Mouse (Mus musculus): ENCODE data around the gene Zfp513. TPM values are rescaled to one million over a fixed set of nuclear protein-coding genes. Genes with fewer than 3 reads are reported as not detected.

The Zfp513 gene
- polyA plus RNA-seq, 1 experiment = 44.6 TPM

GRCm38 (mm10) chr5:31201042-31201741 lies 911 bp downstream of the Zfp513 start:
- no peak for DNase-seq (ENCODE audit: extremely low spot score in 1 of 2, low spot score in 1 of 2)

DNA sequence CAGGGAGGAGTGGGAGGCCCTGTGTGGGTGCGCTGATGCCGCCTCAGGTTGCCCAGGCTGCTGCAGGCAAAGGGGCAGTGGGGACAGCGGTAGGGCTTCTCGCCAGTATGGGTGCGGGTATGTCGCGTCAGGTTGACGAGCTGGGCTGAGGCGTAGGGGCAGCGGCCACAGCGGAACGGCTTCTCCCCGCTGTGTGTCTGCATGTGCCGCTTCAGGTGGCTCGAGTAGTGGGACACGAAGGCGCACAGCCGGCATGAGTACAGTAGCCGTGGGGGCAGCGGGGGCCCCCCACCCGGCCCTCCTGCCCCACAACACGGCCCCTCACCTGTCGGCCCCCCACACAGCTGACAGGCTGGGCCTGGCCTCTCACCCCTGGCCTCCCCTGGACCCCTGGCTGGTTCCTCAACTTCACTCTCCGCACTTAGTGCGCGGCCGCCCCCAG lies 1.8 kb downstream of the Zfp513 start:
- no peak for DNase-seq (ENCODE audit: extremely low spot score in 1 of 2, low spot score in 1 of 2)

GRCm38 (mm10) chr5:31199893-31200292 lies 2.2 kb downstream of the Zfp513 start:
- no peak for DNase-seq (ENCODE audit: extremely low spot score in 1 of 2, low spot score in 1 of 2)

DNA sequence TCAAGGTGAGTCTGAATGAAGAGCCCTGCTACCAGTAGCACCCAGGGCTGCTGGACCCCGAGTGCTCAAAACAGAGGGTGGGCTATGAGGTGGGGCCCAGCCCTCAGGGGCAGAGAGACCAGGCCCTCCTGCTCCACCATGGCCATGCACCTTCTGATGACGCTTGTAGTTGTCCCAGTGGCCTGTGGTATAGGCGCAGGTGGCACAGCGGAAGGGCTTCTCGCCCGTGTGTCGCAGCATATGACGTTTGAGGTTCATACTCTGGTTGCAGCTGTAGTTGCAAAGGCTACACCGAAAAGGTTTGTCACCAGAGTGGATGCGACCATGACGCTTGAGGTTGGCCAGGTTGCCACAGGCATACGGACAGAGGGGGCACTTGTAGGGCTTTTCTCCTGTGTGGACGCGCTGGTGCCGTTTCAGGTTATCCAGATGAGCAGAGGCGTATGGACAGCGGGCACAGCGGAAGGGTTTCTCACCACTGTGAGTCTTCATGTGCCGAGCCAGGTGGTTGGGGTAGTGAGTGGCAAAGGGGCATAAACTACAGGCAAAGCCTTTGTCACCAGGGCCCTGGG lies 2.7 kb downstream of the Zfp513 start:
- DNase-seq (ENCODE audit: extremely low spot score in 1 of 2, low spot score in 1 of 2) = no peak

GRCm38 (mm10) chr5:31198616-31199320 lies 3.3 kb downstream of the Zfp513 start:
- no peak for DNase-seq (ENCODE audit: extremely low spot score in 1 of 2, low spot score in 1 of 2)

DNA sequence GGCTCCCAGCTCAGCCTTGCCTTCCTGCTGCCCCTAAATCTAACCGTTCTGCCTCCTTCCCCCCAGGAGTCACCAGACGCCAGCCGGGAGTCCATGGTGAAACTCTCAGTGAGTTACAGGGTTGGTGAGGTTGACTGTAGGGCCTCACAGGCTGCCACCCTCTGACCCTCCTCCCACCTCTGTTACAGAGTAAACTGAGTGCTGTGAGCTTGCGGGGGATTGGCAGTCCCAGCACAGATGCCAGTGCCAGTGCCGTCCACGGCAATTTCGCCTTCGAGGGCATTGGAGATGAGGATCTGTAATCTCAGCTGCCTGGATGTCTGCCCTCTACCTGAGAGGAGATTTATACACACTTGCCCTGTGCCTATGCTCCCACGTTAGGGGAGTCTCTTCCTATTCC lies 3.9 kb downstream of the Zfp513 start:
- DNase-seq (ENCODE audit: extremely low spot score in 1 of 2, low spot score in 1 of 2) = no peak

GRCm38 (mm10) chr5:31197072-31197471 lies 5.0 kb downstream of the Zfp513 start:
- DNase-seq (ENCODE audit: extremely low spot score in 1 of 2, low spot score in 1 of 2) = no peak

GRCm38 (mm10) chr5:31196207-31196606 lies 5.9 kb downstream of the Zfp513 start:
- DNase-seq (ENCODE audit: extremely low spot score in 1 of 2, low spot score in 1 of 2) = no peak

DNA sequence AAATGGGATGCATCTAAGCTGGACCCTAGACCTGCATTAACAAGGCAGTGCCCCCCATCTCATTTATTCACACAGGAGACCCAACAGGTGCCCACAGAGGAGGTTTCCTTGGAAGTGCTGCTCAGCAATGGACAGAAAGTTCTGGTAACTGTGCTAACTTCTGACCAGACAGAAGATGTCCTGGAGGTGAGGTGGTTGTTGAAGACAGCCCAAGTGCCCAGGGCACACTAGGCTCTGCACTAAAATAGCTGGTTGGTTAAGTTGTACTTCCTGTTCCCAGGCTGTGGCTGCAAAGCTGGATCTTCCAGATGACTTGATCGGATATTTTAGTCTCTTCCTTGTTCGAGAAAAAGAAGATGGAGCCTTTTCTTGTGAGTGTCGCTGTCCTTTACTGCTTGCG lies 6.4 kb downstream of the Zfp513 start:
- DNase-seq (ENCODE audit: extremely low spot score in 1 of 2, low spot score in 1 of 2) = no peak

DNA sequence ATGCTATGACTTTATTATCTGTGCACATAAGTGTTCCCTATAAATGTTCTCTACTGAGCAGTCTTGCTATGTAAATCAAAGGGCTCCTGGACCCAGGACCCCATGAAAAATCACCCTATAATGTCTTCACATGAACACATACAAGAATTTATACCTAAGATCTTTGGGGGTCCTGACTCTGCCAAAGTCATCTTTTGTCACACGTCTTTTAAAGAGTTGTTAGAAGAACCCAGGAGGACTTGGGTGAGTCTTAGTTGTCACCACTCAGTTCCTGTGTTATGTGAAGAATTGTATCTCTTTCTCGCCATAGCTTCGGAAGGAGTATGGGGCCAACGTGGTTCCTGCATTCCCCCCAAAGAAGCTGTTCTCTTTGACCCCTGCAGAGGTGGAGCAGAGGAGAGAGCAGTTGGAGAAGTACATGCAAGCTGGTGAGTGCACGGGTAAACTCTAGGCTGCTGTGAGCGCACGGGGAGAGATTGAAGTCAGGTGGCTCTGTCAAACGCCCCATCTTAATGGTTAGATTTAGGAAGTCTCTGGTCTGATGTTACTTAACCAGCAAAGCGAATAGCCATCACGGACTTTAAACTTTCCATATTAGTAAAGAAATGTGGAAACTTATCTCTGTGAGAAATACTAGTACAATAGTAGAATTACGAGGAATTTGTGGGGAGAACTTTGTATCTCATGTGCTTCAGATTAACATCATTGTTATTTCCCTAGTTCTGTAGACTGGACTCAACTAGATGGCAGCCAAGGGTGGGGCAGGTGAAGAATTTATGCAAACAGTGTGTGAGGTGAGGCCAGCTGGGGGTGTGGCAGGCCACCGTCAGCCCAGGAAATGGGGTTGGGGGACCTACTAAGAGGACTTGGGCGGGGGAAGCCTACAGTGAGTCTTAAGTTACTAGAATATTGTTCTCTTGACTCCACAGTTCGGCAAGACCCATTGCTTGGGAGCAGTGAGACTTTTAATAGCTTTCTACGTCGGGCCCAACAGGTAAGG lies 7.3 kb downstream of the Zfp513 start:
- DNase-seq (ENCODE audit: extremely low spot score in 1 of 2, low spot score in 1 of 2) = no peak

DNA sequence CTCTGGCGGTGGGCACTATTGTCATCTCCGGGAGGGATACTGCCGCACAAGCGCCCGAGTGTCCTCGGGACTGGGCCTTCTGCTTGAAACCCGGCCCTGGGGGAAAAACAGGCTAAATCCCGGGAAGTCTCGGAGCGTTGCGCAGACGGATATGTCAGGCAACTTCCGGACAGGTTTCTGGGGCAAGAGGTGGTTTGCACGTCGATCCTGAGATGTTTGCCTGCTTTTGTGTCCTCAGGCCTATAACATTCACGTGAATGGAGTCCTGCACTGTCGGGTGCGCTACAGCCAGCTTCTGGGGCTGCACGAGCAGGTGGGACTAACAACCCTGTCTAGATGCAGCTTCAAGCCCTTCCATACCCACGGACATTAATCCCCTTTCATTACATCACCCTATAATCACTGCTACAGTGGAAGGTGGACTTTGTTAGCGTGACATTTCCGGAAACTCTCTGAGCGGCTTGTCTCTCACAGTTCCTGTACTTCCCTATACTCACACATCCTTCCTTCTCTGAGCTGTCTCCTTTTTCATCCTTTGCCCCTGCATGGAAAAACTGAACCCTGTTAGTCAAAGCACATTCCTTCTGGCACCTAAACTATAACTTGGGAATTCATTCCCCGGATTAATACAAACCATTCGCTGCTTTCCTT lies 8.3 kb downstream of the Zfp513 start:
- DNase-seq (ENCODE audit: extremely low spot score in 1 of 2, low spot score in 1 of 2) = no peak

- DNase-seq (ENCODE audit: extremely low spot score in 1 of 2, low spot score in 1 of 2) = peak; percentile 99 to 100
These were observed 9.0 kb downstream of the Zfp513 start, which contains the start of the genes Snx17 and Eif2b4 for GRCm38 (mm10) chr5:31192939-31193630. TSS of gene Snx17 (plus strand) at chr5:31193227. TSS of gene Eif2b4 (minus strand) at chr5:31193430.

DNA sequence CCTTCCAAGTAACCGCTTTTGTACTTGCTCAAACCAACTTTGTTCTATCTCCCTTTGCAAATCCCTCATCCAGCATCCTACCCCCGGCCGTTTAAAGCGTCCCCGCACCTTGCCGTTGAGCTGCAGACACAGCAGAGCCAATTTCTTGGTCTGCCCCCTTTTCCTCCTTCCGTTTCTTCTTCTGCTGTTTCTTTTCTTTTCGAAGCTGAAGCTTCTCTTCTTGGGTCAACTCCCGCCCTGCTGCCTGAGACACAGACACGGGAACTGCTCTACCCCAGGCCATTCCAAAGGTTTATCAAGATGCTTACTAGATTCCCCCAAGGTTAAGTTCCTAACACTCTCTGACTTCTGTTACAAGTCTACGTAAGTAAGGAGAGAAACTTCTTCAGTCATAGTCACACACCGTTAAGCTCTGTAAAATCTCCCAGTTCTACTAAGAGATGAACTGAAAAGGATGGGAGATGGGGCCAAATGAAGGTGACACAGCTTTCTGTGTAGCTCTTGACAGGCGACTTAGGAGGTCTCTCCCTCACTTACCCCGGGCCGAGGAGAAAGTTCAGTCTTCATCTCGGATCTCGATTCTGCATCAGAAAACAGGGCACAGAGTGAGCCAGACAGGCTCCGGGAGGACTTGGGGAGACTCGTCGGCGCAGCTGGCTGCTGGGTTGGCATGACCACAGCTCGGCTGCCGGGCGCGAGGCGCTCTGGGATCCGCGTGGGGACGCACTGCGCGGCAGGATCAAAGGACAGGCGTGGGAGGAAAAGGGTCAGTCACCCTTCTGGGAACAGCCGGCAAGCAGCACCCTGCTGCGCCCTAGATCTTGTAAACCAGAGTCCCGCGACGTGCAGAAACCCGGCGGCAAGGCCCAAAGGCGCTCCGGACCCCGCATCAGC lies 9.8 kb downstream of the Zfp513 start:
- DNase-seq (ENCODE audit: extremely low spot score in 1 of 2, low spot score in 1 of 2) = no peak

GRCm38 (mm10) chr5:31190201-31190600 lies 11.9 kb downstream of the Zfp513 start:
- DNase-seq (ENCODE audit: extremely low spot score in 1 of 2, low spot score in 1 of 2) = no peak

GRCm38 (mm10) chr5:31188223-31188840 lies 13.8 kb downstream of the Zfp513 start:
- no peak for DNase-seq (ENCODE audit: extremely low spot score in 1 of 2, low spot score in 1 of 2)

DNA sequence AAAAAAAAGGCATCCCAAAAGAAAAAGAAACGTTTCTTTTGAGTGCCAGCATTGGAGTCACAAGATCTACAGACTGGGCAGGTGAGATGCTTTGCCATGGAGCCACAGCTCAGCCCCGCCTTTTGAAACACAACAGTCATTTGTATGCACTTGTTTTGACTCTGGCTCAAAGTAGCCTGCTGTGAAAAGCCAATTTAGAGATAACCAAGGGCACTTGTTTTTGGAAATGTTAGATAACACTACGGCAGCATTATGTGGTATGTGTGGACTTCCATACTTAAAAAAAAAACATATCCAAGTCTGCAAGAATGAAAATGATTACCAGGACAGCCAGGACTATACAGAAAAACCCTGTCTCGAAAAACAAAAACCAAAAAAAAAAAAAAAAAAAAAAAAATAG lies 18.4 kb downstream of the Zfp513 start:
- DNase-seq (ENCODE audit: extremely low spot score in 1 of 2, low spot score in 1 of 2) = no peak

DNA sequence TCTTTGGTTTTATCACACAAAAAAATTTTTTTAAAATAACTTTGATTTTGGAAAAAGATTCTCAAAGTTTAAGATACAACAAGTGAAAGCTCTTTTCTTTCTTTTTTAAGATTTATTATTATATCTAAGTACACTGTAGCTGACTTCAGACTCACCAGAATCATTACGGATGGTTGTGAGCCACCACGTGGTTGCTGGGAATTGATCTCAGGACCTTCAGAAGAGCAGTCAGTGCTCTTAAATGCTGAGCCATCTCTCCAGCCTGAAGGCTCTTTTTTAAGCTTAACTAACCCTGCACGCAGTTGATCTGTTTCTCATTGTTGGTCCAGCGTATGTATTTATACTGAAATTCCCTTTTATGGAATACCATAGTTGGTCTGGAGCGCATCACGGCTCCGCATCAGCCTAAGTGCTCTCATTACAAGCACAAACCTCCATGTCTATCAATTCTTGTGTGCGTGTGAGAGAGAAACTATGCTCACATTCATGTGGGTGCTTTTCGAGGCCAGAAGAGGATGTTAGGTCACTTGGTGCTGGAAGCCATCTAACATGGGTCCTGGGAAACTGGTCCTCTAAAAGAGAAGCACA lies 20.8 kb downstream of the Zfp513 start:
- DNase-seq (ENCODE audit: extremely low spot score in 1 of 2, low spot score in 1 of 2) = no peak
